Mouse (Mus musculus): ENCODE measurements around the gene Slc1a1.

DNA sequence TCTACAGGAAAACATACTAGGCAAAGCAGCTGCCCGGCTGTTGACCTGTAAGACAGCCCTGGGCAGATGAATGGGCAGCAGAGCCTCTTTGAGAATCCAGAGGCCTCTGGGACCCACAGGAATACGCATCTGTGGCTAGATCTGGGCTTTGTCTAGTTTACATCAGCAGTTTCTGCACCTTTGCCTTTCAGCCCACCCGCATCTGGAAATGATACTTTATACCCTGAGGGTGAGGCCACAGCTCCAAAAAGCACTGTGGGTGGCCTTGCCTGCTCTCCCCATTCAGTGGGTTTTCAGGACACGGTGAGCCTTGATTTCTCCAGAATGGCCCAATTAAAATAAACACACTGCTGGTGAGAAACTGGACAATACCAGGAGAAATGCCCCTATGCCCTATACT lies 73.3 kb downstream of the Slc1a1 start:
- TF ChIP-seq POLR2A (IDR thresholded peaks at IDR 0.05; ENCODE audit: extremely low read depth, insufficient read depth, low read length) (no peak), CTCF (IDR thresholded peaks at IDR 0.05; ENCODE audit: low read depth, low read length) (no peak)
